Mouse (Mus musculus): ENCODE data around the gene Grap2. TPM values are rescaled to one million over a fixed set of nuclear protein-coding genes. Genes with fewer than 3 reads are reported as not detected.

Grap2 gene
- 0.30 and 0.49 TPM in 2 replicates for polyA plus RNA-seq (2012; rRNA removed)

DNA sequence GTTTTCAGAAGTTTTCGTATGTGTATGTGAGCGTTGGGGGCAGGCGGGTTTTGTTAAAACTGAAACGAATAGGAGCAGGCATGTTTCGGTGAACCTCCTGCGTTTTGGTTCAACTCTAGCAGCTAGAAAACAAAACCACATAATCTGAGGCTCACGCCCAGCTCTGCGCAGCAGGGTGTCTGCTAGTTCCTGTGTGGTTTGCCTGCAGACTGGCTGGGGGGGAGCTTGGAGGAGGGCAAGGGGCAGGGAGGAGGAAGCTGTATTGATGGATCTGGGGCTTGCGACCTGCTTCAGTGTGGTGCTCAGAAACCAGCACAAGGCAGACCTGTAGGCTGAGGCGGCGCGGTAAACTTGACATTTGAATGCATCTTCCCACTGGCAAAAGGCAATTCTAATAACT is at the start of gene Grap2:
Gene Grap2 (plus strand): TSS at position 304 of the 400 bp plus-strand sequence.
- no peak for DNase-seq (ENCODE audit: low read depth)
- TF ChIP-seq POLR2A (IDR thresholded peaks at IDR 0.05; ENCODE audit: borderline replicate concordance, extremely low read depth, insufficient read depth, insufficient read length, poor library complexity, severe bottlenecking) (no peak), CTCF (IDR thresholded peaks at IDR 0.05; ENCODE audit: borderline replicate concordance, extremely low read depth, insufficient read depth, insufficient read length) (no peak)

- TF ChIP-seq POLR2A (IDR thresholded peaks at IDR 0.05; ENCODE audit: borderline replicate concordance, extremely low read depth, insufficient read depth, insufficient read length, poor library complexity, severe bottlenecking) (no peak), CTCF (IDR thresholded peaks at IDR 0.05; ENCODE audit: borderline replicate concordance, extremely low read depth, insufficient read depth, insufficient read length) (no peak)
- DNase-seq (ENCODE audit: low read depth) = peak; percentile 90
These were observed 42.2 kb upstream of the Grap2 start for GRCm38 (mm10) chr15:80529955-80530869.

DNA sequence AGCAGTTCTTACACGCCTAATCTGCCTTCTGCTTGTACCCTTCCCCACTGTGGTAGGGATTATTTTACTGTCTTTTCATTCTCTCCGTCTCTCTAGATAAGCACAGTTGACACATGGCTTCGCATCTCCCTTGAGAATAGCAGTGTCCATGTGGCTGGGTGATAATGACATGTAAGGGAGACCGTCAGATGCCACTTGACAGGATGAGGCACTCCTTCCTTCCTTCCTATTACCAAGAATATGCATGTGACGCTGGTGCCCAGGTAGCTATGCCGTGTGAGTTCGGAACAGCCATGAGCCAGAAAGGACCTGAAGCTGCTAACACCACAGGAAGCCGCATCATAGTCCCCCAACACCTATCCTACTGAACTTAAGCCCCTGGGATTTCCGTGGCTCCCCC is 41.4 kb upstream of the Grap2 start:
- no peak for DNase-seq (ENCODE audit: low read depth)
- no peak for TF ChIP-seq CTCF (IDR thresholded peaks at IDR 0.05; ENCODE audit: borderline replicate concordance, extremely low read depth, insufficient read depth, insufficient read length)
- no peak for TF ChIP-seq POLR2A (IDR thresholded peaks at IDR 0.05; ENCODE audit: borderline replicate concordance, extremely low read depth, insufficient read depth, insufficient read length, poor library complexity, severe bottlenecking)

GRCm38 (mm10) chr15:80532281-80533072 is 39.9 kb upstream of the Grap2 start:
- TF ChIP-seq CTCF (IDR thresholded peaks at IDR 0.05; ENCODE audit: borderline replicate concordance, extremely low read depth, insufficient read depth, insufficient read length) (no peak), POLR2A (IDR thresholded peaks at IDR 0.05; ENCODE audit: borderline replicate concordance, extremely low read depth, insufficient read depth, insufficient read length, poor library complexity, severe bottlenecking) (no peak)
- DNase-seq (ENCODE audit: low read depth) = no peak

- no peak for DNase-seq (ENCODE audit: low read depth)
- TF ChIP-seq CTCF (IDR thresholded peaks at IDR 0.05; ENCODE audit: borderline replicate concordance, extremely low read depth, insufficient read depth, insufficient read length) (no peak), POLR2A (IDR thresholded peaks at IDR 0.05; ENCODE audit: borderline replicate concordance, extremely low read depth, insufficient read depth, insufficient read length, poor library complexity, severe bottlenecking) (no peak)
These were observed 39.1 kb upstream of the Grap2 start for GRCm38 (mm10) chr15:80533274-80533673.

DNA sequence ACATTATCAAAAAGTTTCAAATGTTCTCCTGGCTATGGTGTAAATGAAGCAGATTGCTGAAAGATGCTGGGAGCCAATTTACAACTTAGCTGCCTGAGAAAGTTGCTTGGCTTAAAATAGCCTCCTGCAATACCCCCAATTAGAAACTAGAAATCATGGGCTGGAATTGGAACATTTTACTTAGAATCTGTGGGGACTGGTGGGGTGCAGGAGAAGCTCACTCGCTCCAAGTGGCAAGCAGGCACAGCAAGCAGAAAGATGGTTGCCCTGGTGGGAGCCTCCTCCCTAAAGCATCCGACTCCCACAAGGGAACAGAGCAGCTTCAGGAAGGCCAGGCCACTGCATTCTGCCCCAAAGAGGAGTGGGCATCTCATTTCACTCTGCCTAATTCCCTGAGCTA is 36.3 kb upstream of the Grap2 start:
- no peak for DNase-seq (ENCODE audit: low read depth)
- TF ChIP-seq CTCF (IDR thresholded peaks at IDR 0.05; ENCODE audit: borderline replicate concordance, extremely low read depth, insufficient read depth, insufficient read length) (no peak), POLR2A (IDR thresholded peaks at IDR 0.05; ENCODE audit: borderline replicate concordance, extremely low read depth, insufficient read depth, insufficient read length, poor library complexity, severe bottlenecking) (no peak)

- no peak for DNase-seq (ENCODE audit: low read depth)
These were observed 34.3 kb upstream of the Grap2 start for GRCm38 (mm10) chr15:80538075-80538474.

GRCm38 (mm10) chr15:80538671-80539340 is 33.6 kb upstream of the Grap2 start:
- no peak for TF ChIP-seq CTCF (IDR thresholded peaks at IDR 0.05; ENCODE audit: borderline replicate concordance, extremely low read depth, insufficient read depth, insufficient read length)
- no peak for TF ChIP-seq POLR2A (IDR thresholded peaks at IDR 0.05; ENCODE audit: borderline replicate concordance, extremely low read depth, insufficient read depth, insufficient read length, poor library complexity, severe bottlenecking)
- no peak for DNase-seq (ENCODE audit: low read depth)

More at GRCm38 (mm10) chr15:80538075-80538474, 34.3 kb upstream of the Grap2 start:
- no peak for TF ChIP-seq CTCF (IDR thresholded peaks at IDR 0.05; ENCODE audit: borderline replicate concordance, extremely low read depth, insufficient read depth, insufficient read length)
- TF ChIP-seq POLR2A (IDR thresholded peaks at IDR 0.05; ENCODE audit: borderline replicate concordance, extremely low read depth, insufficient read depth, insufficient read length, poor library complexity, severe bottlenecking) = no peak

- no peak for TF ChIP-seq CTCF (IDR thresholded peaks at IDR 0.05; ENCODE audit: borderline replicate concordance, extremely low read depth, insufficient read depth, insufficient read length)
- DNase-seq (ENCODE audit: low read depth) = no peak
These were observed 28.3 kb upstream of the Grap2 start for GRCm38 (mm10) chr15:80544115-80544514.

- DNase-seq (ENCODE audit: low read depth) = no peak
- TF ChIP-seq CTCF (IDR thresholded peaks at IDR 0.05; ENCODE audit: borderline replicate concordance, extremely low read depth, insufficient read depth, insufficient read length) = no peak
- no peak for TF ChIP-seq POLR2A (IDR thresholded peaks at IDR 0.05; ENCODE audit: borderline replicate concordance, extremely low read depth, insufficient read depth, insufficient read length, poor library complexity, severe bottlenecking)
These were observed 27.0 kb upstream of the Grap2 start for GRCm38 (mm10) chr15:80545430-80545829.

All from brain, embryonic 14.5 days (tissue).